Mouse (Mus musculus) ovary, adult 10 weeks (tissue): ENCODE results near the gene Brf1. TPM values are rescaled to one million over a fixed set of nuclear protein-coding genes. Genes with fewer than 3 reads are reported as not detected.

Experiments
- polyA plus RNA-seq: library from polyadenylated mRNA; stranded (reverse); fragments of 350-450 nt; fragmentation: Illumina TruSeq; extraction: RNeasy Lipid Tissue Mini Kit (QIAGEN cat#74804); gene quantifications from one replicate; pipeline ENCODE4 v1.2.3, GENCODE M21; 2014

The Brf1 gene
- 12.9 TPM for polyA plus RNA-seq

DNA sequence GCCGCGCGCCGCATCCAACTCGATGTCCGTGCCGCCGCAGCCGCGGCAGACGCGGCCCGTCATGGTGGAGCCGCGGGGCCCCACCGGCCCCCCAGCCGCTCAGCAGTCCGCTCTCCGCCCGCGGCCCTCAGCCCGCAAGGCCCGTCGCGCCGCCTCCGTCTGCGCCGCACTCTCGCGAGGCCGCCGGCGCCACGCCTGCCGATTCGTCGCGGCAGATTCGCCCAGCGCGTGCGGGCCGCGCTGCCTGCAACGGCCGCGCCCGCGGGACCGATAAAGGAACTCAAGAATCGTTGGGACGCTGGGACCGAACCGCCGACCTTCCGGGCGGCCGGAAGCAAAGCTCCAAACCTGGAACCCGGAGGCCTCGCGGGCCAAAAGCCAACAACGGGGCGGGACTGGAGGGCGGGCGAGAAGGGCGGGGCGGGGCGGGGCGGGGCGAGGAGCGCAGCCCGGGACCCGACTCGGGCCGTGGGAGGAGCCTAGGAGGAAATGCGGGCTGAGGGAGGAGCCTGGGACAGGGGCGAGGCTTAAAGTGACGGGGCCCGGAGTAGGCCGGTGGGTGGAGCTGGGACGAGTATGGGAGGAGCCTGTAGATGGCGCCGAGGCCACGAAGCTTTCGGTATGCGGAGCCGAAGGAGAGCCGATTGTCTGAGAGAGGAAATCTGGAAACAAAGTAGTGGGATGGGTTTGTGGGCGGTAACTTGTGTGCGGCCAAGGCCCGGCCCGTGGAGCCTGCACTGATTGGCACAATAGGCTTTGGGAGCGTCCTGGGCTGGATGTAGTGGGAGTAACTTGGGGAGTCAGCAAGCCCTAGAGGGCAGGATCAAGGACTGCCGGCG is at the start of gene Brf1:
Gene Brf1 (minus strand): TSS at position 411 of the 839 bp plus-strand sequence.

DNA sequence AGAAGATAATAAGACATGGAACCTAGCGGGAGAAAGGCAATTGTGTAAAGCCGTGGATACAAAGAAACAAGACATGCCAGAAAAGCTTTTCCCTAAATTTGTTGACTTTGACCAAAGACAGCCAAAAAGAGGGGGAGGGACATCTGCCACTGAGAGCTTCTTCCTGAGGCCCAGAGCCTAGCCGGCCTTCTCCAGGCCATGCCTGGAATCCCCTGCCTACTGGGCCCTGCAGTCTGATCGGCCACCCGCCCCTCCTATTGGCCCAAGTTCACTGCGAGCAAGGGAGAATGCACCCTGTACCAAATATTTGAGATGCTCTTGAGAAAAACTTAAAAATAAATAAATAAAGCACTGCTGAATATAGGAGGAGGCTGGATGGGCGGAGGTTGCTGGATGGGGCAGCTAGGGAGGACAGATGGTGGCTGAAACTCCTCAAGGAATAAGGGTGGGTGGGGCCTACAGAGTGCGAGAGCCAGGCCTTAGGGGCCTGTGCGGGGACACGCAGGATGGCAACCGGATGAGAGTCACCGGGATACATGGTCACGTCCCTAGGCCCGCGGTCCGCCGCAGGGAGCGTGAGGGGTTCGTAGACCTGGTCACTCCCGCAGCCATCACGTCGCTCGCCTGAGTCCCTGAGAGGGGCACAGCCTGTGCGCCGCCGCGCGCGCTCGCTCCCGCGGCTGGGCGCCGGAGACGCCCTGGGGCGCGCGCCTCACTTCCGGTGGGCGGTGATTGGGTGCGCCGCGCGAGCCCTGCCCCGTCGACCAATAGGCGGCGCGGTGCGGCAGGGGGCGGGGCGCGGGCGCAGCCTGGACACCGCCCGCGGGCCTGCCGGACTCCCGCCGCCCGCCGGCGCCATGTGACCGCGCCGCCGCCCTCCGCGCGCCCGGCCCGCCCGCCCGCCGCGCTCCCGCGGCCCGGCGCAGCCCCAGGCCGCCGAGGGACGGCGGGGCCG is 13.4 kb upstream of the Brf1 start, which contains the start of gene Pacs2:
Gene Pacs2 (plus strand): TSS at position 905 of the 955 bp plus-strand sequence.

DNA sequence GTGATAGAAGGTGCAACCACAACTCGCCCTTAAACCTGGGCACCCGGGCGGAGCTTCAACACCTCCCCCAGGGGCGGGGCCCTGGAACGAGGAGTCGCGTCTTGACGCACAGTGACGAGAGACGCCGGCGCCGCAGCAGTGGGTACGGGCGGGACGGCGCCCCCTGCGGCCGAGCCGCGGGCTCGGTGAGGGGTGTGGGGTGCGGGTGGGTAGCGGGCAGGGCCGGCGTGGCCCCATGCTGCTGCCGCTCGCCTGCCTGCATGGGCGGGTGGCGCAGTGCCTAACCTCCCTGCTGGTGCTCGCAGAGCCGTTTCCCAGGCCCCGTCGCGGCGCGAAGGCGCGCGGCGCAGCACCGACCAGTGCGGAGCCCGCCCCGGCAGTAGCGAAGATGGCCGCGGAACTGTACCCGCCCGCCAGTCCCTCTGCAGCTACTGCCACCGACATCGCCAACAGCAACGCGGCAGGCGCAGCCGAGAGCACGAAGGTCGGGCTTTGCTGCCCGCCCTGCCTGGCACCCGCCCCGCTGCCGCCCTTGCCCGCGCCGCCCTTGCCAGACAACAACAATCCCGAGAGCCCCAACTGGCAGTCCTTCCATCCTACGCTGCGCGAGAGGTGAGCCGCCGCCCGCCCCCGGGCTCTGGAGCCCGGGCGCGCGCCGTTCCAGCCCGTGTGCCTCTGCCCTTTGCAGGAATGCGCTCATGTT is 24.0 kb downstream of the Brf1 start, which contains the start of gene Btbd6:
Gene Btbd6 (plus strand): TSS at position 112 of the 703 bp plus-strand sequence.

DNA sequence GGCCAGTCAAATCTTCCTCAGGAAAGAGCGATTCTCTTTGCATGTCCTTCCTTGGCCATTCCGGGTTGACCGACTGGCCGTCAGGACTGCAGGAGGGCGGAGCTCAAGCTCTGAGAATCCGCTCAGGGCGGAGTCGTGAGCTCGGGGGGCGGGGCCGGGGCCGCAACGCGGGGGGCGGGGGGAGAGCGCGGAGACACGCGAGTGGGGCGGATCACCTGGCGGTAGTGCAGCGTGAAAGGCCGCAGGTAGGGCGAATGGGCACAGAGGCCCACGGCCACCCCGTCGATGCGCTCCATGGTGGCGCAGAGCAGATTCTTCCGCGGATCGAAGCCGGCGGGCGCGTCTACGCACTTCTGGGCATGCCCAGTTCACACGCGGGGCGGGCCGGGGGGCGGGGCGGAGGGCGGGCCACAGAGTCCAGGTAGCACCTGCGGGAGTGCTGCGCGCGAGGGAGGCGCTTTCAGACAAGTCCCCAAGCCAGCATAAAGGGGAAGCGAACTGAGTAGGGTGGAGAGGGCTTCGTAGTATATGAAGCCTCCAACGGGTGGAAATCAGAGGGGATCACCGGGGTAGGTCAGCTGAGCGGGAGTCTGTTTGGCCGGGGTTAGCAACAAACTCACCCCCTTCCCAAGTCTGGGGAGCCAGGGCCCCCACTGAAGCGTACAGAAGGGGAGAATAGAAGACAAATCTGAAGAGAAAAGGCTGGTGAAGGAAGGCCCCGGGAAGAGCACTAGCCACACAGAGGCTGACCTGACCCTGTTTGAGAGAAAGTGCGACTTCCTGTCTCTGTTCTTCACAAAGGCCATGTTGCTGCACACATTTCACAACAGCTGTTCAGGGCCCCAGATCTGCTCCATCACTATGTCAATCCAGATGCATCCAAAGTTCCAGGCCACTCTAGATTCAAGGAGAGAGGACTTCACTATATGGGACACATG is 58.5 kb downstream of the Brf1 start, which contains the start of gene Nudt14:
Gene Nudt14 (minus strand): TSS at position 349 of the 938 bp plus-strand sequence.

DNA sequence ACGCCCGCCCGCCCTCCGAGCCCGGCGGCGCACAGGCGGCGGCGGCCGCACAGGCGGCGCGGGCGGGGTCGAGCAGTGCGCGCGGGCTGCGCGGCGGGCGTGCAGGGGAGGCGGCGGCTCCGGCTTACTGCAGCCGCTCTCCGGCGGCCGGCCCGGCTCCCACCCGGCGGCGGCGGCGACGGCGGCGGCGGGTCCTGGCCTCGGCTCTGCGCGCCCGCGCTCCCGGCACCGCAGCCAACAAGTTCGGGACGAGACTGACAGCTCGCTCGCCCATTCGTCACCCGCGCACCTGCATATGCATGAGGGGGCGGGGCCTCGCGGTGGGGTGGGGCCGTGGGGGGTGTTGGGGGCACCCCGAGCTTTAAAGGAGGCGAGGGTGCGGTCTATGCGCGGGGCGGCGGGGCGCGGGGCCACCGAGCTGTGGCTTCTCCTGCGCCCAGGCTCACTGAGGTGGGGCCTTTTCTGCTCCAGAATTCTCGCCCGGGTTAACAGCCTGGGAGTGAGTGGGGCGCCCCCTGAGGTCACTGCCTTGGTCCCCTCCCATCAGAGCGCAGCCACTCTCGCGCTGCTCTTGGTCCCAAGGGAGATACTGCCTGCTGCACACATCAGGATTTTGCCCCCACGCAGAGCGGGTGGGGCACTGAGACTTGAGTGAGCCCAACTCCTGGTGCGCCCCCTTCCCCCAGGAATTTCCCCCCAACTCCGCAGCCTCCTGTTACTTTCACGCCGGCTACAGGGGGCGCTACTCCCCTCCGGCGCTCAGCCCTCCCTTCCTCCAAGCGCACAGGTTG is 70.7 kb downstream of the Brf1 start, which contains the start of gene Jag2:
Gene Jag2 (minus strand): TSS at position 215 of the 791 bp plus-strand sequence.

Other genes starting within 250 kb of the Brf1 start
- gene Pld4, start 240.0 kb downstream of the Brf1 start, polyA plus RNA-seq, result 0.31 TPM
- gene Ahnak2, start 198.0 kb downstream of the Brf1 start, polyA plus RNA-seq, result 6.8 TPM
- 2.3 TPM for gene Clba1, start 191.8 kb downstream of the Brf1 start, polyA plus RNA-seq
- 18.1 TPM for gene Cdca4, start 171.3 kb downstream of the Brf1 start, polyA plus RNA-seq
- gene Gpr132, start 132.5 kb downstream of the Brf1 start, polyA plus RNA-seq, result 0.17 TPM
- gene Jag2, start 70.9 kb downstream of the Brf1 start, polyA plus RNA-seq, result 0.26 TPM
- gene Nudt14, start 58.6 kb downstream of the Brf1 start, polyA plus RNA-seq, result 1.6 TPM
- gene Btbd6, start 24.2 kb downstream of the Brf1 start, polyA plus RNA-seq, result 0.77 TPM
- 6.7 TPM for gene Pacs2, start 13.8 kb upstream of the Brf1 start, polyA plus RNA-seq
- not detected for gene Tex22, start 73.8 kb upstream of the Brf1 start, polyA plus RNA-seq
- 22.5 TPM for gene Mta1, start 97.6 kb upstream of the Brf1 start, polyA plus RNA-seq
- not detected for gene Crip2, start 139.5 kb upstream of the Brf1 start, polyA plus RNA-seq
- gene Crip1, start 145.6 kb upstream of the Brf1 start, polyA plus RNA-seq, result 1.1 TPM
- 0.34 TPM for gene Tedc1, start 155.7 kb upstream of the Brf1 start, polyA plus RNA-seq
- gene Tmem121, start 185.2 kb upstream of the Brf1 start, polyA plus RNA-seq, result not detected